Mouse (Mus musculus): ENCODE data around the gene Gm10959. TPM values are rescaled to one million over a fixed set of nuclear protein-coding genes. Genes with fewer than 3 reads are reported as not detected.

Gm10959 gene
- total RNA-seq, 2 experiments from 2014 or later = not detected

DNA sequence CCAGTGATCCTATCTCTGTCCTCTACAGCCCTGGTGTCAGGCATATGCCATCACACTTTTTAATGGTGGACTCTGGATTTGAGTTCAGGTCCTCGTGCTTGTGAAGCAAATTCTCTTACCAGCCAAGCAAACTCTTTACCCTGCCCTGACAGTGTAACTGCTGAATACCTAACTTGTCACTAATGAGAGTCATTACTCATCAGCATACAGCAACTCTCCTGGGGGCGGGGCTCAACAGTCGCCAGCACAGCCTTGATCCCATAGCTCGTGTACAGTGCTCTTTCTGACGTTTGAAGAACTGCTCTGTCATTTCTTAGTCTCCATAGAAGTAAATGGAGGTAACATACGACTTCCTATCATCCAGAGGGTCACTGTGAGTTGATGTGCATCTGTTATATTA, 20.9 kb downstream of the Gm10959 start:
- intact Hi-C loops (cut with DNase I) = no loop called here
- no peak for DNase-seq (ENCODE audit: low spot score)

DNA sequence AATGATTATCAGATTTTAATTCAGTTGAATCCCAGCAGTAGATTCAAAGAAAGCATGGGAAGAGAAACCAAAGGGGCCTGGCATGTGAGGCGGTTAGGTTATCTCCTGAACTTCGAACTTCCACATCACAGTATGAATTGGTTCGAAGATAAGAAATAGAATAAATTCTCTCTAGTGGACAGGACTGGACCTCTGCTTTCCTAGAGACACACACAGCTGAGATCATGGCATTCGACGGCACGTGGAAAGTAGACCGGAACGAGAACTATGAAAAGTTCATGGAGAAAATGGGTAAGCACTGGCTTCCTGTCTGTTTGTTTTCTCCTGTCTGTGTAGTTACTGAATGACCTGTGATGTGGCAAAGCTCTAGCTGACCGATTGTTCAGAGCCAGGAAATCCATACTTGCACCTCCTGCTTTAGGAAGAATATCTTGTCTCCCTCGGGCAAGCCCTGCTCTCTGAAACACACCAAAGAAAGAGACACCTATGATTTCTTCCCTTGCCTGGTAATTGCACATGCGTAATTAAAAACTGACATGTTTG, 23.9 kb downstream of the Gm10959 start:
- DNase-seq (ENCODE audit: low spot score) = no peak
- intact Hi-C loops (cut with DNase I) = no loop called here

DNA sequence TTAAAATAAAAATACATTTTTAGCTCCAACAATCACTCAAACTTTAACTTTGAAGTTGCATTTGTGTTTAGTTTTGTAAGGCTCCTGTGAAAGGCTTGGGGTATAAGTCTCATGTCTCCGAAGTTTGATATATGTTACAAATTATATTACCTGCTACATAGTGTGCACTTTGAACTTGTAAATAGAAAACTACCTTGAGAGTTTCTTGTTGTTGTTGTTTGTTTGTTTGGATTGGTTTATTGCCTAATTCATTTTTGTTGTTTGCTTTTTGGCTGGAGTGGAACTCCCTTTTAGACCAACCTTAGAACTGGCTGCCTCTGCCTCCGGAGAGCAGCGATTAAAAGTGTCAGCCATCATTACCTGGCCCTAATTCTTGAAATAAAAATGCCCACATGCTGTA, 24.4 kb downstream of the Gm10959 start, which contains the start of gene Fabp2:
Gene Fabp2, plus strand, starts transcription at position 301 of the 400 bp plus-strand sequence.
- no peak for DNase-seq (ENCODE audit: low spot score)
- intact Hi-C loops (cut with DNase I) = no loop called here

DNA sequence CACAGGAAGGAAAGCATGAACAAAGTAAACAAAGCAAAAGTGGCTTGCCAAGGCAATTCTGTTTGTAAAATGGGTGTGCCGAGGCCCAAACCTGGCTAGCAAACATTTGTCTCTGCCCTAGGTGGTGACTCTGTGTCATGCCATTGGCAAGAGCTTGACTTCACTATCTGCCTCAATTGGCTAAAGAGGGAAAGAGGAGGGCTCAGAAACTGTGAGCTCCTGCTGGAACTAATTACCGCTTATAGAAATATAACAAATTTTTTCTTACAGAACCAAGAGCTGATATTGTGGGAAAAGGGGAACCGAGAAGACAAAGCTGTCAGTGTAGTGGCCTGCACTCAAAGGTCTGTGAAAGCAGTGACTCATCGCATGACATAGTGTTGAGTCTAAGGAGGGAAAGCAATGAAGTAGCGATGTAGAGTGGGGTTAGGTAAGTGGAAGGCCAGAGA, 30.8 kb downstream of the Gm10959 start:
- no peak for DNase-seq (ENCODE audit: low spot score)
- intact Hi-C loops (cut with DNase I) = no loop called here

DNA sequence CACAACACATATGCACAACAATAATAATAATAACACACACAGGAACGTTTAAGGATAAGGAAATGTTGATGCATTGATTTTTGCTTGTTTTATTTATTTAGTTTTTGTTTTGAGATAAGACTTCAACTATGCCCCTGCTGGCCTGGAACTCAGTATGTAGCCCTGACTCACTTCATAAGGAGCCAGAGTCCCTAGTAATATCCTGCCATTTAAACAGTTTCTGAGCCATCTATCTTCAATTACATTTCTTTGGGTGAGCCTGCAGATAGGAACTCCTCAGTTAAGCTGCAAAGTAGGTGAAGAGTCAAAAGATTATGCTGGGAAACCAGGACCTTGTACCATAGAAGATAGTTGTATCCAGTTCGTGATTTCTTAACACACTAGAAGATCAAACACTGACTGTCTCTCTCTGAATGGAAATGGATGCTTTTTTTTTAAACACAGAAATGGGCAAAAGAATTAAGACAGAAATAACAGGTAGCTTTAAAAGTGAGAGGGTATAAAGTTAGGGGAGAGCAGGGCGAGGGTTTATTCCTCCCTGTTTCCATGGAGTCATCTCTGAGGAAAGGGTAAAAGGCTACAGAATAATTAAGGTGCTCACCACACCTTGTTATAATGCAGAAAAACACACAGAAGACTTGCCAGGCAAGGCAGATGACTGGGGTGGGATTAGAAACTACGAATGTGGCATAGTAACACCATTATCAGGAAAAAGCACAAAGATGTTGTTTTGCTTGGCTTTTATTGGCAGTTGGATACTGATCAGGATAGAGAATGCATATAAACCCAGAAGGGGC, 31.5 kb downstream of the Gm10959 start:
- DNase-seq (ENCODE audit: low spot score) = no peak
- intact Hi-C loops (cut with DNase I) = no loop called here

DNA sequence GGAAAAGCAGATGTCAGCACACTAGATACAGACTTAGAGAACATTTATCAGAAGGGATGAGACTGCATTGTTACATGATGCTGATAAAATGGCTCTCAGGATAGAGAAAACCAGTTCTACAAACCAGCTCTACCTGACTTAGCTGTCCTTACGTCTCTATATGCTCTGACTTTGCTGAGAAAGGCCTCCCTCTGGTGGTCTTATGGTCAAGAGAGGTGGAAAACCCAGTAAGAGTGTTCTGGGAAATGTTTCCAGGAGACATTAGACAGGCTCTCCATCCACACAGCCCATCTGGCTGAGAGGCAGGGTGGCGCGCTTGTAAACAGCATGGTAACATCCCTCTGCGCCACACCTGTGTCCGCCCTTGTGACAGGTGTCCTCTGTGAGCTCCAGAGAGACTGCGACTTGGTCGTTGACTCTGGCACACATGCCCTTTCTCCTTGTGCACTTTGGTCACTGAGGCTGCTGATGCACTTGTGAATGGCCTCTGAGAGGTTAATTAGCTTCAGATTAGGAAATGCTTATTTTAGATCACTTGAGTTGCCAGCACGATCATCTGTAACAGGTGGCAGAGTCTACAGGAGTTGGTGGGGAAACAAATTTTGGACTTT, 40.4 kb downstream of the Gm10959 start:
- intact Hi-C loops (cut with DNase I) = no loop called here
- DNase-seq (ENCODE audit: low spot score) = no peak

DNA sequence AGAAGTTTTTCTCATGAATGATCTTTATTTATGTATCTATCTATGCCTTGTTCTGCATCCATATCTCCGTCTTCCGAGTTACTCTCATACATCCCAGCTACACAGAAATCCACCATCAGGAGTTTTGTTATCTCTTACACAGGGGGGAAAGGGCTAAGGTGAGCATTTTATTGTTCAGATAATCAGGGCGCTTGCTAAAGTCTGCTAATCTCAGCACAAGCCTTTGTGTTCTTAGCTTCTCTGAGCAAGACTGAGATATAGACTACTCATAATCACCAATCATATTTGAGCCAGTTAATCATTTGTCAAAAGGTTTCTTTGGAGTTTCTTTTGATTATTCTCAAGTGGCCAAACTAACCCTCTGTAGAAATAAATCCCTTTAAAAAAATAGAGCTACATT, 41.6 kb downstream of the Gm10959 start:
- no peak for DNase-seq (ENCODE audit: low spot score)
- intact Hi-C loops (cut with DNase I) = no loop called here

DNA sequence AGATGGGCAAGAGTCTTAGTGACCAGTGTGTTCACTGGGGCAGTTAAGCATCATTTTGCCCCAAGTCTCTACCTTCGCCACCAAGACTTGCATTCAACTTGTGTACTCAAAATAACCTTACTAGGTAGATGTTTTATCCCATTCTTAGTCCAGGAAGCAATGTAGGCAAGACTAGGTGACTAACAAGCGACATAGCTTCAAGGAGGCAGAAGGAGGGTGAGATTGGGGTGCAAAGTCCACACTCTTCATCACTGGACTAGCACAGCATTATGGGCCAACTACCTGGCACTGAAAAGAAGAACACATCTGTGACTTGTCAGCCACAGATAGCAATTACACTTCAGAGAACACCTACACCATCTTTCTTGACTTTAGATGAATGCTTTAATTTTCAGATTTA, 42.3 kb downstream of the Gm10959 start:
- DNase-seq (ENCODE audit: low spot score) = no peak
- intact Hi-C loops (cut with DNase I) = no loop called here

DNA sequence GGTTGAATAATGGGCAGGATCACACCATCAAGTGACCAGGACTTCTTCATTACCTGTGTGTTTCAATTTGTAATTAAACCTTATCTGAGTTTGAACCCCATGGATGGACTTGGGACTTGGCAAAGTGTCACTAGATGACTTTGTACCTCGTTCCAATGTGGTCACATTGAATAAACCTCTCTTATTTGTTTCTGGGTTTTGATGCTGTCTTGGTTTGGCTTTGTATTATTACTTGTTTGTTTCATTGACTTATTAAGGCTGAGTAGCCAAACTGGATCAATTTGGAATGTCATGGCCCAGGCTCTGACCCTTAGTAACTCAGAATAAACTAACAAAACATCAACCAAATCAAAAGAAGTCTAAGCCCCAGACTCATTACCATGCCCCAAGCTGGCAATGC, 47.6 kb downstream of the Gm10959 start:
- no peak for DNase-seq (ENCODE audit: low spot score)
- intact Hi-C loops (cut with DNase I) = no loop called here

DNA sequence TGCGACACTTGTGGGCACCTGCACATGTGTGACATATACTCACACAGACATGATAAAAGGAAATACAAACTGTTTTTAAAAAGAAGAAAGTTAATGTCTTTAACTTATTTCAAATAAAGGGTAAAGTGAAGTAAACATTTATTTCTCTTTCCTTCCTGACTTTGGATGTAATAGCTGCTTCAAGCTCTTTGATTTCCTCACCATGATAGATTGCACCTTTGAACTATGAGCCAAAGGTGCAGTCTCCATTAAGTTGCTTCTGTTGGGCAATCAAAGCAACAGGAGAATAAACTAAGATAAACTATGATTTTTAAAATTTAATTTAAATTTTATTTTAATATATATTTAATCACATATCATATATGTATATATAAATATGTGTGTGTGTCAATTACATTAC, 50.9 kb downstream of the Gm10959 start:
- intact Hi-C loops (cut with DNase I) = no loop called here
- no peak for DNase-seq (ENCODE audit: low spot score)

DNA sequence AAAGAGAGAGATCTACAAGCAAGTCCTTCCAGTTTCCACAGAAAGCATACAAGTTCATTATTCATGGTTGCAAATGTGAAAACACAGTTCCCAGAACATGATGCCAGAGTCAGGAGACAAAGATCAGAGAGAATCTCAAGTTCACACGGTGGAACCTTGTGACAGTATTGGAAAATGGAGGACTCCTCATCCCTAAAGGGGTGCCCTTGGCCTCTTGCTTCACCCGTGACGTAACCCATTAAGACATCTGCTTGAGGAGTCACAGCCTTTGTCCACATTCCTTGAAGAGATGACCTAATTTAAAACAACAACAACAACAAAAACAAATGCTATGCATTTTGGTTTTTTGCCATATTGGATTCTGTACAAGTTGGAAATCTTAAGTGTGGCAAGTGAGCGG, 54.1 kb downstream of the Gm10959 start:
- intact Hi-C loops (cut with DNase I) = no loop called here
- no peak for DNase-seq (ENCODE audit: low spot score)

Other genes with a start within 250 kb of the Gm10959 start
- gene Pde5a, start 190.4 kb downstream of the Gm10959 start, total RNA-seq (2021) = 1 to 10 TPM; 5.0 to 6.2 TPM
- gene Fabp2, start 24.3 kb downstream of the Gm10959 start, total RNA-seq (2021) = not detected
- 100 to 1,000 TPM in 1 of 2 experiments, 10 to 100 TPM in 1; 99.5 to 106 TPM for gene 1810037I17Rik, start 4.8 kb upstream of the Gm10959 start, total RNA-seq (2021)
- 1 to 10 TPM; 7.7 to 9.4 TPM for gene Usp53, start 65.2 kb upstream of the Gm10959 start, total RNA-seq (2021)
- gene Myoz2, start 115.7 kb upstream of the Gm10959 start, total RNA-seq (2021) = 1,000 to 10,000 TPM; 2,092 to 2,205 TPM

Measured in heart, postnatal 25 days (tissue).